Mouse (Mus musculus): ENCODE data around the gene Tcl1b3.
"Not testable (repeated sequence)": the region's sequence is repeated elsewhere in the genome, so short reads cannot be mapped to it uniquely, and the experiment has no call there.

The Tcl1b3 gene

GRCm38 (mm10) chr12:105190743-105191142 lies at the start of gene Tcl1b3:
Gene Tcl1b3 (plus strand): TSS chr12:105191043.
- not testable (repeated sequence) for DNase-seq (ENCODE audit: low spot score)

- DNase-seq (ENCODE audit: low spot score) = no peak
Observed at GRCm38 (mm10) chr12:105143096-105143495, 47.7 kb upstream of the Tcl1b3 start.

GRCm38 (mm10) chr12:105144928-105145327 lies 45.9 kb upstream of the Tcl1b3 start:
- DNase-seq (ENCODE audit: low spot score) = not testable (repeated sequence)

GRCm38 (mm10) chr12:105145714-105146113 lies 45.1 kb upstream of the Tcl1b3 start, which contains the start of gene Tcl1b2:
Gene Tcl1b2 (plus strand): TSS chr12:105146014.
- no peak for DNase-seq (ENCODE audit: low spot score)

GRCm38 (mm10) chr12:105155286-105155685 lies 35.6 kb upstream of the Tcl1b3 start:
- not testable (repeated sequence) for DNase-seq (ENCODE audit: low spot score)

GRCm38 (mm10) chr12:105158842-105159241 lies 32.0 kb upstream of the Tcl1b3 start:
- DNase-seq (ENCODE audit: low spot score) = no peak

GRCm38 (mm10) chr12:105159390-105159789 lies 31.5 kb upstream of the Tcl1b3 start, which contains the start of gene Tcl1b1:
Gene Tcl1b1 (plus strand): TSS chr12:105159690.
- no peak for DNase-seq (ENCODE audit: low spot score)

- no peak for DNase-seq (ENCODE audit: low spot score)
Observed at GRCm38 (mm10) chr12:105166734-105167133, 24.1 kb upstream of the Tcl1b3 start.

- no peak for DNase-seq (ENCODE audit: low spot score)
Observed at GRCm38 (mm10) chr12:105173366-105173765, 17.5 kb upstream of the Tcl1b3 start.

GRCm38 (mm10) chr12:105174318-105174717 lies 16.5 kb upstream of the Tcl1b3 start:
- peak; percentile 17 for DNase-seq (ENCODE audit: low spot score)

- DNase-seq (ENCODE audit: low spot score) = not testable (repeated sequence)
Observed at GRCm38 (mm10) chr12:105176044-105176443, 14.8 kb upstream of the Tcl1b3 start, which contains the start of gene Tcl1b5. Gene Tcl1b5 (plus strand): TSS chr12:105176344.

- DNase-seq (ENCODE audit: low spot score) = not testable (repeated sequence)
Observed at GRCm38 (mm10) chr12:105181040-105181644, 9.7 kb upstream of the Tcl1b3 start.

- DNase-seq (ENCODE audit: low spot score) = not testable (repeated sequence)
Observed at GRCm38 (mm10) chr12:105188980-105189379, 1.9 kb upstream of the Tcl1b3 start.

- not testable (repeated sequence) for DNase-seq (ENCODE audit: low spot score)
Observed at GRCm38 (mm10) chr12:105199684-105200497, 9.0 kb downstream of the Tcl1b3 start.

GRCm38 (mm10) chr12:105201657-105202056 lies 10.8 kb downstream of the Tcl1b3 start, which contains the start of gene Tcl1b4:
Gene Tcl1b4 (plus strand): TSS chr12:105201957.
- DNase-seq (ENCODE audit: low spot score) = not testable (repeated sequence)

GRCm38 (mm10) chr12:105207071-105207470 lies 16.2 kb downstream of the Tcl1b3 start:
- no peak for DNase-seq (ENCODE audit: low spot score)

- no peak for DNase-seq (ENCODE audit: low spot score)
Observed at GRCm38 (mm10) chr12:105208441-105208840, 17.6 kb downstream of the Tcl1b3 start.

GRCm38 (mm10) chr12:105209231-105209630 lies 18.4 kb downstream of the Tcl1b3 start:
- no peak for DNase-seq (ENCODE audit: low spot score)

- no peak for DNase-seq (ENCODE audit: low spot score)
Observed at GRCm38 (mm10) chr12:105217101-105217760, 26.4 kb downstream of the Tcl1b3 start.

- no peak for DNase-seq (ENCODE audit: low spot score)
Observed at GRCm38 (mm10) chr12:105222601-105223319, 31.9 kb downstream of the Tcl1b3 start, which contains the start of gene Tcl1. Gene Tcl1 (minus strand): TSS chr12:105222793.

GRCm38 (mm10) chr12:105224621-105225320 lies 33.9 kb downstream of the Tcl1b3 start:
- no peak for DNase-seq (ENCODE audit: low spot score)
